Mouse (Mus musculus) kidney, adult 8-10 months (tissue): ENCODE results near the gene Arrdc2.

ENCODE experiments used
- DNase-seq, 2 experiments: peaks; one replicate each; pipeline ENCODE4 v3.0.0; 2022

The Arrdc2 gene

GRCm38 (mm10) chr8:70863956-70864711 lies 24.6 kb upstream of the Arrdc2 start:
- DNase-seq, result no peak

- DNase-seq, result no peak
Measured at GRCm38 (mm10) chr8:70862824-70863641, 23.5 kb upstream of the Arrdc2 start, which contains the start of gene Kcnn1. Gene Kcnn1 (minus strand): TSS chr8:70863258.

GRCm38 (mm10) chr8:70857516-70857915 lies 18.0 kb upstream of the Arrdc2 start:
- no peak for DNase-seq

GRCm38 (mm10) chr8:70856541-70857197 lies 17.1 kb upstream of the Arrdc2 start:
- DNase-seq, result peak; percentile 76 to 81

- DNase-seq, result no peak
Measured at GRCm38 (mm10) chr8:70856028-70856427, 16.5 kb upstream of the Arrdc2 start.

- DNase-seq, result no peak
Measured at GRCm38 (mm10) chr8:70853863-70854262, 14.3 kb upstream of the Arrdc2 start.

GRCm38 (mm10) chr8:70852595-70853231 lies 13.2 kb upstream of the Arrdc2 start:
- no peak for DNase-seq

GRCm38 (mm10) chr8:70851837-70852236 lies 12.3 kb upstream of the Arrdc2 start:
- no peak for DNase-seq

GRCm38 (mm10) chr8:70850947-70851346 lies 11.4 kb upstream of the Arrdc2 start:
- DNase-seq, result no peak

- DNase-seq, result no peak
Measured at GRCm38 (mm10) chr8:70850132-70850845, 10.8 kb upstream of the Arrdc2 start.

- DNase-seq, result no peak
Measured at GRCm38 (mm10) chr8:70849333-70849990, 9.9 kb upstream of the Arrdc2 start.

GRCm38 (mm10) chr8:70846371-70847154 lies 7.0 kb upstream of the Arrdc2 start:
- no peak for DNase-seq

GRCm38 (mm10) chr8:70845108-70845507 lies 5.6 kb upstream of the Arrdc2 start:
- DNase-seq, result no peak

- DNase-seq, result peak; percentile 78 to 91
Measured at GRCm38 (mm10) chr8:70844523-70844922, 5.0 kb upstream of the Arrdc2 start.

GRCm38 (mm10) chr8:70843941-70844340 lies 4.4 kb upstream of the Arrdc2 start:
- no peak for DNase-seq

GRCm38 (mm10) chr8:70843214-70843773 lies 3.8 kb upstream of the Arrdc2 start:
- no peak for DNase-seq

GRCm38 (mm10) chr8:70842484-70842883 lies 3.0 kb upstream of the Arrdc2 start:
- DNase-seq, result no peak

GRCm38 (mm10) chr8:70841147-70842072 lies 1.9 kb upstream of the Arrdc2 start:
- DNase-seq, result peak; percentile 86 to 96

GRCm38 (mm10) chr8:70840590-70840989 lies 1.1 kb upstream of the Arrdc2 start:
- peak; percentile 75 to 76 for DNase-seq
